Mouse (Mus musculus): ENCODE data around the gene Dhx32.
A peak's percentile ranks its signal among the peaks of the same experiment; 100 is the strongest.

Dhx32 gene

GRCm38 (mm10) chr7:133782717-133783435, at the start of gene Dhx32:
TSS of gene Dhx32 (minus strand) at chr7:133782726.
- peak; percentile 92 for DNase-seq (ENCODE audit: low spot score)

- no peak for DNase-seq (ENCODE audit: low spot score)
Observed at GRCm38 (mm10) chr7:133829579-133829978, 47.1 kb upstream of the Dhx32 start.

GRCm38 (mm10) chr7:133828514-133828913, 46.0 kb upstream of the Dhx32 start:
- DNase-seq (ENCODE audit: low spot score), result no peak

- no peak for DNase-seq (ENCODE audit: low spot score)
Observed at GRCm38 (mm10) chr7:133824579-133824978, 42.1 kb upstream of the Dhx32 start.

DNA sequence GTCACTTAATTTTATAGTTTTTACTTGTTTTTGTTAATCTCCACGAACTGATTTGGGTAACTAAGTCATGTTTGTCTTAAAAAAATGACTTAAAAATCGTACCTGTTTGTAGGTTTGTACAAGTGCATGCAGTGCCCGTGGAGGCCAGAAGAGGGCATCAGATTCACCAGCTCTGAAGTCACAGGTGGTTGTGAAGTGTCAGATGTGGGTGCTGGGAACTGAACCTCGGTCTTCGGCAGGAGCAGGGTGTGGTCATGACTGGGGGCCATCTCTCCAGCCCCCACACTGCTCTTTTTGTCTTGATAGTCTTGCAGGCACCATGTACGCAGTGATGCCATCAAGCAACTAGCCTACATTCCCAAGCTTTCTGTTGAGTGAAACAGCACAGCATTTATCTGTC, 41.2 kb upstream of the Dhx32 start:
- no peak for DNase-seq (ENCODE audit: low spot score)

DNA sequence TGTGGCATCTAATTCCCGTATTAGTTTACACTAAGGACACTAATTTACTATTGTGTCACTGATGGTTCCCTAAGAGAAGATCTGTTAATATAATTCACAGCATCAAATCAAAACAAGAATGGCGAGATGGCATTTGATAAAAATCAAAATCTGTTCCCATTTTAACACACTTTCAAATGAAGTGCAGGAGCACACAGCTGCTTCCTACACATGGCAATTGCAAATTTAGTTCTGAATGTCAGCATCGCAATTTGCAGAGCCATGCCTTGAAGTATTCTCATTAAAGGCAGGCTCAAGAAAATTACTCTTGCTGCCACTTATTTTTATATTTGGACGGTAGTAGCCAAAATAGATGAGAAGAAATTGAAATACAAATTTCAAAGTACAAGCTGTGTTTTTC, 30.8 kb upstream of the Dhx32 start:
- DNase-seq (ENCODE audit: low spot score), result no peak

GRCm38 (mm10) chr7:133812927-133813326, 30.4 kb upstream of the Dhx32 start:
- DNase-seq (ENCODE audit: low spot score), result no peak

- peak; percentile 85 for DNase-seq (ENCODE audit: low spot score)
Observed at GRCm38 (mm10) chr7:133805614-133806175, 23.2 kb upstream of the Dhx32 start.

- DNase-seq (ENCODE audit: low spot score), result no peak
Observed at GRCm38 (mm10) chr7:133801823-133802222, 19.3 kb upstream of the Dhx32 start.

- DNase-seq (ENCODE audit: low spot score), result no peak
Observed at GRCm38 (mm10) chr7:133799928-133800327, 17.4 kb upstream of the Dhx32 start.

- no peak for DNase-seq (ENCODE audit: low spot score)
Observed at GRCm38 (mm10) chr7:133794720-133795119, 12.2 kb upstream of the Dhx32 start.

GRCm38 (mm10) chr7:133793248-133794131, 11.0 kb upstream of the Dhx32 start:
- no peak for DNase-seq (ENCODE audit: low spot score)

- no peak for DNase-seq (ENCODE audit: low spot score)
Observed at GRCm38 (mm10) chr7:133792771-133793170, 10.2 kb upstream of the Dhx32 start.

- DNase-seq (ENCODE audit: low spot score), result no peak
Observed at GRCm38 (mm10) chr7:133790608-133791229, 8.2 kb upstream of the Dhx32 start.

GRCm38 (mm10) chr7:133790171-133790570, 7.6 kb upstream of the Dhx32 start:
- DNase-seq (ENCODE audit: low spot score), result no peak

DNA sequence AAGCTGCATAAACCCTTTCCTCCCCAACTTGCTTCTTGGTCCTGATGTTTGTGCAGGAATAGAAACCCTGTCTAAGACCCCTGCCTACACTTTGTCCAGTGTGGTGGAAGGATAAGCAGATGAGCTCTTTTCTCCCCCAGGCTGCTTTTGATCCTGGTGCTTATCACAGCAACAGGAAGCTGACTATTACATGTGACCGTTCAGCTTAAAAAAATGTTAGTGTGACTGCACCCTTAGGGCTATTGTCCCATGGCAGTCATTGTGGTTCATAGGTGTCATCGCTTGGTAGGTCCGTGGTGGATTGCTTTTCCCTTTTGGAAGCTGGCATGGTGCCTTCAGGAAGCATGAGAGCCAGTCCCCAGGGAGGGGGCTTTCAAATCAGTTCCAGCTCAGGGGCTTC, 5.6 kb upstream of the Dhx32 start:
- DNase-seq (ENCODE audit: low spot score), result no peak

DNA sequence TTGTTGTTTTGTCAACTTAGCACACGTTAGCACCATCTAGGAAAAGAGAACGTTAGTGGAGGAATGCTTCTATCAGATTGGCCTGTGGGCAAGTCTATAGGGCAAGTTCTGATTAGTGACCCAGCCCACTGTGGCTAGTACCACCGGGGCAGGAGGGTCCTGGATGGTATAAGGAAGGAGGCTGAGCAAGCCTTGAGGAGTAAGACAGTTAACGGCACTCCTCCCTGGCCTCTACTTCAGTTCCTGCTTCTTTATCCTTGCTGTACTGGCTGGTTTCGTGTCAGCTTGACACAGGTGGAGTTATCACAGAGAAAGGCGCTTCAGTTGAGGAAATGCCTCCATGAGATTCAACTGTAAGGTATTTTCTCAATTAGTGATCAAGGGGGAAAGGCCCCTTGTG, 5.0 kb upstream of the Dhx32 start:
- no peak for DNase-seq (ENCODE audit: low spot score)

DNA sequence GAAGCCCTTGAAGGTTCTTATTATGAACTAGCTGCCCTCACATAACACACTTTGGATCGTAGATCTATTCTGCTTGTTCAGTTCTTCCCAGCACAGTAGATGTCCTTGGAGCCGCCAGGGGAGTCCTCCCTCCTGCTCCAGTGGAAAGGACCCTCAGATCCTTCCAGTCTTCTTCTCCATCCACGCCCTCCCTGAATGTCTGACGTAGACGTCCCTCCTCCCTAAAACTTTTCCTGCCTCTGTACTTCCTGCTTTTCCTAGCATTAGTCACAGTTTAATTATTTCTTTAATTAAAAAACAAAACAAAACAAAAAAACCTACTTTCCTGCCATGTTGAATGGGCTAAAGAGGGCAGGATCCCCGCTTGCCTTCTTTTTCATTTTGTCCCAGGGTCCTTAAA, 535 bp downstream of the Dhx32 start:
- DNase-seq (ENCODE audit: low spot score), result no peak

- DNase-seq (ENCODE audit: low spot score), result no peak
Observed at GRCm38 (mm10) chr7:133781583-133781982, 943 bp downstream of the Dhx32 start.

DNA sequence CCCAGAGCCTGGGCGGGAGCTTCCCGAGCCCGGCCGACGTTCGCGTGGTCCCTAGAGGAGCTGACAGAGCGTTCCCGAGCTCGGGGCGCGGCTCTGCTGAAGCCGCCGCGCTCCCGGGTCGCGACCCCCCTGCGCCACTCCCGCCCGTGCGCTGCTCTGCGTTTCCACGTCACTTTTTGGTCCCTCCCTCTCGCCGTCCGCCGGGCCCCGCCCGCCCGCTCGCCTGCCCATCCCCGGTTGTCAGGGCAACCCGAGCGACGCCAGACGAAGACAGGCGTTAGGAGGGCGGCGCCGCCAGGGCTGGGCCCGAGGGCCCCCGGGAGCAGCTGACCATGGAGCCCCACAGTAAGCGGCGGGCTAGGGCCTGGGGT, 5.9 kb downstream of the Dhx32 start, which contains the start of gene Fank1:
Gene Fank1 (plus strand): TSS at position 236 of the 371 bp plus-strand sequence.
- peak; percentile 90 for DNase-seq (ENCODE audit: low spot score)

- no peak for DNase-seq (ENCODE audit: low spot score)
Observed at GRCm38 (mm10) chr7:133775796-133776625, 6.5 kb downstream of the Dhx32 start.

- DNase-seq (ENCODE audit: low spot score), result no peak
Observed at GRCm38 (mm10) chr7:133775179-133775578, 7.3 kb downstream of the Dhx32 start.

All from retina, embryonic 14.5 days (tissue).